Mouse (Mus musculus): ENCODE data around the gene C130050O18Rik.

C130050O18Rik gene

DNA sequence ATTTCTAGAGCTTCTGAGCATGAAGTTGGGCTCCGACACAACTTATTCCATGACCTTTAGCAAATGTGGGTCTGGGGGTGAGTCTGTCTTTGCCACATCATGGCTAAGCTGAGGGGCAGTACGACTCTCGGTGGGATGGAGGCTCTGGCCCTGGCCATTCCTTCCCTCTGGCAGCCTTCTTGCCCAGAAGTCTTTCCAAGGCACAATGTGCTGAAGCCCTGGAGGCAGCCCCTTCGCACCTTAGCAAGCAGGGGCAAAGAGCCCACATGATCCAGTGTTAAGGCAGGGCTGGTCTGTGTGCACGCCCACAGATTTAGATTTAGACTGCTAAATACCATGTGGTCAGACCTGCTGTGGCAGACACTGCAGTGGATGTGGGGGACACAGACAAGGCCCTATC, 6.3 kb upstream of the C130050O18Rik start:
- DNase-seq = no peak

GRCm38 (mm10) chr5:139399991-139400390, 5.1 kb upstream of the C130050O18Rik start:
- peak; percentile 43 for DNase-seq

- no peak for DNase-seq
These were observed 3.0 kb upstream of the C130050O18Rik start for GRCm38 (mm10) chr5:139402106-139402505.

- DNase-seq = no peak
These were observed 1.3 kb upstream of the C130050O18Rik start for GRCm38 (mm10) chr5:139403692-139404260.

GRCm38 (mm10) chr5:139405478-139405877, 398 bp downstream of the C130050O18Rik start:
- no peak for DNase-seq

DNA sequence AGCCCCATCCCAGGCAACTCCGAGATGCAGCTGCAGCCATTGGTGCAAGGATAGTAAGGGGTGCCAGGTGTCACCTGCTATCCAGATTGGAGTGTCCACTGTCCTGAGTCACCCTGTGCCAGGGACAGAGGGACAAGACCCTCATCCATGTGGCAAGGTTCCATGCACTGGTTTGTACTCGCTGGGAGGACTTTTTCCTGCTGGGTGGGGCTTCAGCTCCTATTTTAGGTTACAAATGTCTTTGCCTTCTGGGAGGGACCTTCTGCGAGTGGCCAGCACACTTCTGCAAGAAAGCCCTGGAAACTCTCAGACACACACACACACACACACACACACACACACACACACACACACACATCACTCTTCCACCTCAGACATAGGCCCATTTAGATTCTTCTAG, 873 bp downstream of the C130050O18Rik start:
- peak; percentile 54 for DNase-seq

- DNase-seq = no peak
These were observed 2.2 kb downstream of the C130050O18Rik start for GRCm38 (mm10) chr5:139407121-139407885.

- DNase-seq = peak; percentile 67
These were observed 3.4 kb downstream of the C130050O18Rik start for GRCm38 (mm10) chr5:139408511-139408910.

- DNase-seq = peak; percentile 85
These were observed 4.3 kb downstream of the C130050O18Rik start for GRCm38 (mm10) chr5:139409412-139409811.

DNA sequence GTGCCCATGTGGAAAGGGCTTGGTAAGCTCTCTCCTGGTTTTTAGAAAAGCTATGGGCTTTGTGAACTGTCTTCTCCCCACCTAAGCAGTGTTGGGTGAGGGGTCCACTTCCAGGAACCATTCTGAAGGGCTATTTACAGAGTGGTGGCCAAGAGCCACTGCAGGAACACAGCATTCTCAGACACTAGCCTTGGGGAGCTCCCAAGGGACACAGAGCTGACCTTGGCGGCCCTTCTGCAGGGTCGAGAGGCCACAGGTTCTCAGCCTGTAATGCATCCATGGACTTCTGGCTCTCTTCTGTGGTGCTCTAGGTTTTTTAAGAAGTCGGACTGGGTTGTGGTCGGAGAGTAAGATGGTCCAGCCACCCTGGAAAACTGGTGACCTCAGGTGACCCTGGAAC, 5.0 kb downstream of the C130050O18Rik start:
- DNase-seq = no peak

- DNase-seq = no peak
These were observed 6.0 kb downstream of the C130050O18Rik start for GRCm38 (mm10) chr5:139411117-139411516.

DNA sequence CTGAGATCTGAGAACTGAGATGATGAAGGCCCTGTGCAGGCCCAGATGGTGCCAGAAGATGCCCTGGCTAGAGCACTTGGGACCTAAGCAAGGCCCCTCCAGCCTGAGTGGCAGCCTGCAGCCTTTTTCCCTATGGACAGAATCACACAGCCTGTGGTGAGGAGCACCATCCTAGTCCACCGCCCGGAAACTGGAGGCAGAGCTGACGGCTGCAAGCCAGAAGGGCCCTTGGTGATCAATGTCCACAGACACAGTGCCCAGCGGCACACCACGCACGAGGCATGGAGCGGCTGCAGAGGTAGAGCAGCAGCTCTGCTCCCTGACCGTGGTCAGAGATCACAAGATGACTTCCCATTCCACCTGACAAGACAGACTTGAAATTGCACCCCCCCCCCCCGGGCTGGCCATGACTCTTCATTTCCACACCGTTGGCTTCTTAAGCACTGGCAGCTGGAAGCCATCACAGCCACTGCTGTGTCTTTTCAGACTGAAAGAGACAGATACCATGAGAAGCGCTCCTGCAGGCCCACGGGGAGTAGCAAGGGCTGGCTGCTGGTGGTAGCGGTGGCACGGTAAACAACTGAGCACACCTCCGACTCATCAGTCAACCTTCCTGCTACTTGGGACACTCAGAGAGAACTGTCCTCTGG, 6.7 kb downstream of the C130050O18Rik start:
- DNase-seq = peak; percentile 57

- DNase-seq = no peak
These were observed 8.5 kb downstream of the C130050O18Rik start for GRCm38 (mm10) chr5:139413545-139413944.

GRCm38 (mm10) chr5:139415001-139415400, 9.9 kb downstream of the C130050O18Rik start:
- DNase-seq = no peak

- no peak for DNase-seq
These were observed 11.9 kb downstream of the C130050O18Rik start for GRCm38 (mm10) chr5:139416942-139417341.

DNA sequence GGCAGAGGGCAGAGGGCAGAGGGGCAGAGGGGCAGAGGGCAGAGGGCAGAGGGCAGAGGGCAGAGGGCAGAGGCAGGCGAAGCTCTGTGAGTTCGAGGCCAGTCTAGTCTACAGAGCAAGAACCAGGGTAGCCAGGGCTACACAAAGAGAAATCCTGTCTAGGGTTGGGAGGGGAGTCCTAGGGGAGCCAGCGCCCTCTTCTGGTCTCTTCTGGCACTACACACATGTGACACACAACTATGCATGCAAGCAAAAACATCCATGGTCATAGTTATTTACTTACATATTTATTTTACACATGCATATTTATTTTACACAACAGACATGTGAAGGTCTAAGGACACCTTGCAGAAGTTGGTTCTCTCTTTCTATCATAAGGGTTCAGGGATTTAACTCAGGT, 12.4 kb downstream of the C130050O18Rik start:
- no peak for DNase-seq

DNA sequence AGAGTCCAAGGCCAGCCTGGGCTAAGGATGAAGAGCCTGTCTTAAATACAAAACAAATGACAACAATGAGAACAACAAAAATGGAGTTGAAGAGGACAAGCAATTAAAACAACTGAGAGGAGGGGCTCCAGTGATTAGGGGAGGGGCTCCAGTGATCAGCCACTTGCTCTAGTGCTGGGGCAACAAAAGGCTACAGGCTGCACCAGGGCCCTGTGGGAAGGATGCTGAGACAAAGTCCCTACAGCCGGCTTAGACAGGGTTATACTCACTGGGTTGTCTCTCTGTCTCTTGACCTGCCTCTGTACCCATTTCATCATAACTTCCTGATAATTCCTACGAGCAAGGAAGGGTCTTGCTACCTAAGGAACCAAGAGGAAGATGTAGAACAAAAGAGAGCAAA, 13.0 kb downstream of the C130050O18Rik start:
- DNase-seq = no peak

- peak; percentile 37 for DNase-seq
These were observed 13.6 kb downstream of the C130050O18Rik start for GRCm38 (mm10) chr5:139418633-139419032.

- DNase-seq = peak; percentile 26
These were observed 18.2 kb downstream of the C130050O18Rik start, which contains the start of gene Gper1 for GRCm38 (mm10) chr5:139423026-139423865. TSS of gene Gper1 (plus strand) at chr5:139423151.

DNA sequence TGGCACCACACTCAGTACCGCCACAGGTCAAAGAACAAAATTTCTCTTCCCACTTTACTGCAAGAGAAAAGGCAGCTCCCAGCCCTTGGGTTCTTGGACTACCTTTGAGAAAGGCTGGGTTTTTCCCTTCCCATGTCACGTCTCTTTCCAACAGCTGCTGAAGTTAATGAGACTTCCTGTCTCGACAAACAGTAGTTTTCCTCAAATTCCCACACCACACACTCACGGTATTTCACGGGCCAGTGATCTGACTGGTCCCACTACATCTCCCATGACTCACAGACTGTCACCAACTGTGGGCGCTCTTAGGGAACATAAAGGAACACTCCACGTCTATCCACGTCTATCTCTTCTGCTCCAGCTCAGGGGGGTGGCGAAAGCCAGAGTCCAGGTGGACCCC, 20.1 kb downstream of the C130050O18Rik start:
- DNase-seq = no peak

DNA sequence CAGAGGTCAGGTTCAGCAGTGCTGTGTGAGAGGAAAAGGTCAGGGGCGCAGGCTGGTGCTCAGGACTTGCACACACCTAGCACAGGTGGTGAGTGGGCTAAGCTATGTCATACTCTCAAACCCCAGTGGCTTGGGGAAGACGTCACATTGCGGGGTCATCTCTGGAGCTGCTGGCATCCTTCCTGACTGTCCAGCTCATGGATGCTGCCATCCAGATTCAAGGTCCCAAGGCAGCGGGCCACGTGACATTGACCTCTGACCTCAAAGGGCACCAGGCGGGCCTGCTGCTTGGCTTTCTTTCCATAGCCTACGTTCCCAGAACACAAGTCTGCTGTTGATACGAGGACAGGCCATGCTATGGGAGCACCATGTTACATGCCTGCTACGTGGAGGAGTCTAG, 21.9 kb downstream of the C130050O18Rik start:
- DNase-seq = no peak

GRCm38 (mm10) chr5:139427989-139428388, 22.9 kb downstream of the C130050O18Rik start:
- peak; percentile 54 for DNase-seq

- DNase-seq = peak; percentile 21
These were observed 24.8 kb downstream of the C130050O18Rik start for GRCm38 (mm10) chr5:139429818-139430341.
